Mouse (Mus musculus) bone marrow, adult 2 months (tissue): ENCODE results near the gene Anxa3. TPM values are rescaled to one million over a fixed set of nuclear protein-coding genes. Genes with fewer than 3 reads are reported as not detected.

Experiments
- H3K27ac ChIP-seq: fragments of 200-500 bp; 2 replicates; pipeline ENCODE4 v1.5.1; 2012; ENCODE audit warnings: low read depth, mild to moderate bottlenecking, control low read depth, inconsistent platforms, low read length; ENCODE audit not compliant: control insufficient read depth, poor library complexity, insufficient read depth
- H3K4me1 ChIP-seq: fragments of 200-500 bp; 2 replicates; pipeline ENCODE4 v1.6.1; 2011; ENCODE audit warnings: low read length; ENCODE audit not compliant: control insufficient read depth, insufficient read depth
- H3K4me3 ChIP-seq: fragments of 200-500 bp; replicated peaks from 2 replicates; pipeline ENCODE3; 2011; ENCODE audit warnings: mild to moderate bottlenecking, low read depth, low read length, control low read depth; ENCODE audit not compliant: control insufficient read depth
- CTCF ChIP-seq: fragments of 200-500 bp; IDR thresholded peaks from 2 replicates; pipeline ENCODE4 v1.5.1; 2011; ENCODE audit warnings: low read length, control low read depth; ENCODE audit not compliant: control insufficient read depth, insufficient read depth
- POLR2A ChIP-seq: fragments of 200-500 bp; IDR thresholded peaks from 2 replicates; pipeline ENCODE4 v1.6.1; 2011; ENCODE audit warnings: low read depth, mild to moderate bottlenecking, control low read depth, low read length, borderline replicate concordance; ENCODE audit not compliant: control insufficient read depth
- WGBS: fragments of 180-500 bp; shearing (Covaris S2); methylation state at CpG from one replicate; pipeline ENCODE4 v1.1.7; 2018; 5-methylcytosine and 5-hydroxymethylcytosine counted together
- polyA plus RNA-seq: library from polyadenylated mRNA; stranded (reverse); fragments of >200 nt; gene quantifications from 2 replicates; pipeline ENCODE4 v1.2.4, GENCODE M21; 2011; ENCODE audit warnings: low replicate concordance; ENCODE audit not compliant: missing spikeins, insufficient read depth, insufficient read length

The Anxa3 gene
- polyA plus RNA-seq, 1 experiment, result 48.0 TPM

GRCm38 (mm10) chr5:96810620-96811019 is 17.5 kb downstream of the Anxa3 start:
- TF ChIP-seq CTCF, result no peak
- TF ChIP-seq POLR2A, result no peak
- H3K27ac ChIP-seq, result no peak overlapping the region
- no peak overlapping the region for H3K4me3 ChIP-seq
- 74% methylated on average over 4 of the region's 4 CpGs for WGBS
- no peaks in the 10 kb centered on the region for H3K4me1 ChIP-seq

GRCm38 (mm10) chr5:96824769-96825327 is 31.7 kb downstream of the Anxa3 start:
- Histone ChIP-seq H3K4me1 (no peaks in the 10 kb centered on the region), H3K4me3 (no peak overlapping the region), H3K27ac (no peak overlapping the region)
- TF ChIP-seq POLR2A, result no peak
- TF ChIP-seq CTCF, result no peak
- WGBS, result 82% methylated on average over 13 of the region's 13 CpGs

GRCm38 (mm10) chr5:96827176-96827575 is 34.0 kb downstream of the Anxa3 start:
- H3K4me3 ChIP-seq, result no peak overlapping the region
- H3K27ac ChIP-seq, result no peak overlapping the region
- TF ChIP-seq CTCF (no peak), POLR2A (no peak)
- WGBS, result 74% methylated on average over 1 of the region's 1 CpGs
- no peaks in the 10 kb centered on the region for H3K4me1 ChIP-seq

- H3K4me3 ChIP-seq, result no peak overlapping the region
- H3K27ac ChIP-seq, result no peak overlapping the region
- 86% methylated on average over 5 of the region's 5 CpGs for WGBS
- TF ChIP-seq CTCF (no peak), POLR2A (no peak)
- H3K4me1 ChIP-seq, result no peaks in the 10 kb centered on the region
These were observed 41.2 kb downstream of the Anxa3 start for GRCm38 (mm10) chr5:96834338-96834737.

GRCm38 (mm10) chr5:96847986-96848385 is 54.8 kb downstream of the Anxa3 start:
- H3K4me3 ChIP-seq, result no peak overlapping the region
- no peak for TF ChIP-seq POLR2A
- TF ChIP-seq CTCF, result no peak
- no peaks in the 10 kb centered on the region for H3K4me1 ChIP-seq
- H3K27ac ChIP-seq, result no peak overlapping the region

GRCm38 (mm10) chr5:96848386-96848785 is 55.2 kb downstream of the Anxa3 start:
- no peak overlapping the region for H3K27ac ChIP-seq
- no peak overlapping the region for H3K4me3 ChIP-seq
- H3K4me1 ChIP-seq, result no peaks in the 10 kb centered on the region
- 86% methylated on average over 3 of the region's 3 CpGs for WGBS
- TF ChIP-seq CTCF (no peak), POLR2A (no peak)

GRCm38 (mm10) chr5:96849232-96849631 is 56.1 kb downstream of the Anxa3 start:
- no peak overlapping the region for H3K4me3 ChIP-seq
- H3K4me1 ChIP-seq, result no peaks in the 10 kb centered on the region
- WGBS, result 76% methylated on average over 3 of the region's 3 CpGs
- TF ChIP-seq CTCF (no peak), POLR2A (no peak)
- no peak overlapping the region for H3K27ac ChIP-seq

- Histone ChIP-seq H3K4me3 (no peak overlapping the region), H3K27ac (no peak overlapping the region), H3K4me1 (no peaks in the 10 kb centered on the region)
- WGBS, result 86% methylated on average over 3 of the region's 3 CpGs
- TF ChIP-seq POLR2A, result no peak
- TF ChIP-seq CTCF, result no peak
These were observed 60.3 kb downstream of the Anxa3 start for GRCm38 (mm10) chr5:96853451-96853850.

- Histone ChIP-seq H3K27ac (no peak overlapping the region), H3K4me1 (no peaks in the 10 kb centered on the region), H3K4me3 (no peak overlapping the region)
- TF ChIP-seq CTCF, result no peak
- WGBS, result 37% methylated on average over 3 of the region's 3 CpGs
These were observed 61.2 kb downstream of the Anxa3 start for GRCm38 (mm10) chr5:96854350-96854749.
